6 mouse cellular contexts compared by ENCODE assay signal in genomic region chr2:166511477-166511876, GRCm38 (mm10).
DNase-seq lines count a peak whose midpoint lies in the region; ATAC-seq and TF ChIP-seq lines count a peak whose summit lies in the region.
"Not testable (repeated sequence)": the region's sequence is repeated elsewhere in the genome, so short reads cannot be mapped to it uniquely, and the experiment has no call there.

No protein-coding gene starts in this region.

- not testable (repeated sequence) for DNase-seq in forebrain, embryonic 10.5 days (ENCODE audit: extremely low spot score, low spot score)
- peak; percentile 34 for DNase-seq in left cerebral cortex, postnatal 4 days
- peak; percentile 2 for DNase-seq in right cerebral cortex, postnatal 14 days

- H3K9me3 ChIP-seq in forebrain, embryonic 10.5 days: peaks cover 15% of the 10 kb centered on the region
- H3K9me3 ChIP-seq in heart, embryonic 12.5 days (replicated peaks); heart, embryonic 16.5 days (replicated peaks; ENCODE audit: control insufficient read depth, low read length): not testable (repeated sequence)

- TF ChIP-seq CTCF in bone marrow, adult 2 months (IDR thresholded peaks at IDR 0.05; ENCODE audit: control insufficient read depth, insufficient read depth, low read length): not testable (repeated sequence)

- not testable (repeated sequence) for TF ChIP-seq POLR2A in bone marrow, adult 2 months (IDR thresholded peaks at IDR 0.05; ENCODE audit: borderline replicate concordance, control insufficient read depth, low read depth, low read length)

- not testable (repeated sequence) for H3K36me3 ChIP-seq in forebrain, embryonic 10.5 days (replicated peaks); heart, embryonic 12.5 days; heart, embryonic 16.5 days (ENCODE audit: control insufficient read depth, insufficient read depth)

- 61% methylated on average over 3 of the region's 3 CpGs for WGBS in bone marrow, adult 2 months
- WGBS in forebrain, embryonic 10.5 days: 88% methylated on average over 3 of the region's 3 CpGs
- 78% methylated on average over 3 of the region's 3 CpGs for whole genome bisulfite sequencing in heart, embryonic 12.5 days
- WGBS in heart, embryonic 16.5 days: 78% methylated on average over 3 of the region's 3 CpGs

- not testable (repeated sequence) for ATAC-seq in heart, embryonic 12.5 days (ENCODE audit: insufficient number of reproducible peaks, low FRiP score); heart, embryonic 16.5 days (replicated peaks; ENCODE audit: extremely low read depth, insufficient read depth, low FRiP score)

- not testable (repeated sequence) for H3K9ac ChIP-seq in heart, embryonic 12.5 days; heart, embryonic 16.5 days (ENCODE audit: low read length)

- peak overlapping the region; percentile 29 for H3K27ac ChIP-seq in bone marrow, adult 2 months (ENCODE audit: control insufficient read depth, insufficient read depth, low read depth, low read length, poor library complexity)
- H3K27ac ChIP-seq in forebrain, embryonic 10.5 days: peak overlapping the region; percentile 63; the same call in 1 of the 2 replicates
- 0 out of 2 replicates have a peak overlapping the region, but pooled peaks have one; percentile 26 for H3K27ac ChIP-seq in heart, embryonic 12.5 days (ENCODE audit: poor library complexity, severe bottlenecking)
- peak overlapping the region; percentile 75 for H3K27ac ChIP-seq in heart, embryonic 16.5 days (ENCODE audit: low read length)

- not testable (repeated sequence) for H3K4me3 ChIP-seq in bone marrow, adult 2 months (replicated peaks; ENCODE audit: control insufficient read depth, low read depth, low read length); forebrain, embryonic 10.5 days; heart, embryonic 12.5 days; heart, embryonic 16.5 days (ENCODE audit: low read length)

- H3K27me3 ChIP-seq in forebrain, embryonic 10.5 days (ENCODE audit: poor library complexity, severe bottlenecking): peaks cover 25% of the 10 kb centered on the region
- not testable (repeated sequence) for H3K27me3 ChIP-seq in heart, embryonic 12.5 days (replicated peaks); heart, embryonic 16.5 days (ENCODE audit: control insufficient read depth, insufficient read depth, low read length)

- H3K4me1 ChIP-seq in bone marrow, adult 2 months (ENCODE audit: control insufficient read depth, insufficient read depth, low read length): not testable (repeated sequence)
- peaks cover 44% of the 10 kb centered on the region for H3K4me1 ChIP-seq in forebrain, embryonic 10.5 days
- H3K4me1 ChIP-seq in heart, embryonic 12.5 days (replicated peaks): peaks cover 52% of the 10 kb centered on the region
- H3K4me1 ChIP-seq in heart, embryonic 16.5 days (ENCODE audit: control insufficient read depth, insufficient read depth, low read length): peaks cover 26% of the 10 kb centered on the region

- intact Hi-C loops in left cerebral cortex, postnatal 4 days (cut with DNase I): not testable (repeated sequence)

- H3K4me2 ChIP-seq in heart, embryonic 12.5 days; heart, embryonic 16.5 days (ENCODE audit: low read depth, low read length): not testable (repeated sequence)
